Mouse (Mus musculus): ENCODE measurements at regions not wholly inside any gene's neighbourhood (a gene's known extent, or its start where the extent isn't known, plus 50 kb on each side); places are given as distances from the start of the nearest gene placed in this dataset.

GRCm38 (mm10) chr16:30778945-30779344, 179.4 kb downstream of the Fam43a start:
- no peak overlapping the region for H3K4me2 ChIP-seq (ENCODE audit: low read depth)
- no peaks in the 10 kb centered on the region for H3K36me3 ChIP-seq (ENCODE audit: control insufficient read depth, insufficient read depth, low read length)
- H3K27ac ChIP-seq (ENCODE audit: low read depth, low read length), result no peak overlapping the region
- ATAC-seq (ENCODE audit: insufficient read depth, low FRiP score, low TSS enrichment) (no peak), DNase-seq (ENCODE audit: low spot score) (no peak)
- H3K27me3 ChIP-seq (ENCODE audit: control insufficient read depth, insufficient read depth, low read length), result no peaks in the 10 kb centered on the region
- peaks cover 11% of the 10 kb centered on the region for H3K4me1 ChIP-seq (ENCODE audit: control insufficient read depth, insufficient read depth, low read length)
- H3K4me3 ChIP-seq (ENCODE audit: low read depth, low read length), result no peak overlapping the region
- H3K9me3 ChIP-seq (ENCODE audit: control insufficient read depth, low read length), result no peaks in the 10 kb centered on the region
- 81% methylated on average over 5 of the region's 5 CpGs for WGBS
- H3K9ac ChIP-seq (ENCODE audit: low read length), result no peak overlapping the region

DNA sequence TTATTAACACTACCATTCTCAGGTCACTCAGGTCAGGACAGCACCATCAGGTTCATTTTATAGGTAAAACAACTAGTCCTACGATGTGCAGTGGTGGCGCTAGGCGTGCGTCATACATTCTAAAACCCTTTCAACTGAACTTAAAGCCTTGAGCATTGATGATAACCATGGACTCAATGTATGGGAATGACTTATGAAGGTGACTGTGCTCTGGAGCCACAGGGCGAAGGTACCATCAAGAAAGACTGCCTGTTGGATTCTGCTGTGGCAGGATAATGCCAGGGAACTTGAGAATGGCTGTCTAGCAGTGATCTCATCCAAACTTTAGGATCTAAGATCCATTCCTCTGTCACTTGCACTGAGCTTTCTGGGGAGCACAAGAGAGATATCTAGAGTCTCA, 184.7 kb downstream of the Fam43a start:
- DNase-seq (ENCODE audit: low spot score) (no peak), ATAC-seq (ENCODE audit: insufficient read depth, low FRiP score, low TSS enrichment) (no peak)
- no peaks in the 10 kb centered on the region for H3K9me3 ChIP-seq (ENCODE audit: control insufficient read depth, low read length)
- no peak overlapping the region for H3K4me3 ChIP-seq (ENCODE audit: low read depth, low read length)
- no peaks in the 10 kb centered on the region for H3K4me1 ChIP-seq (ENCODE audit: control insufficient read depth, insufficient read depth, low read length)
- no peak overlapping the region for H3K4me2 ChIP-seq (ENCODE audit: low read depth)
- no peaks in the 10 kb centered on the region for H3K27me3 ChIP-seq (ENCODE audit: control insufficient read depth, insufficient read depth, low read length)
- no peak overlapping the region for H3K9ac ChIP-seq (ENCODE audit: low read length)
- no peaks in the 10 kb centered on the region for H3K36me3 ChIP-seq (ENCODE audit: control insufficient read depth, insufficient read depth, low read length)
- no peak overlapping the region for H3K27ac ChIP-seq (ENCODE audit: low read depth, low read length)
- WGBS, result 94% methylated on average over 5 of the region's 5 CpGs

GRCm38 (mm10) chr16:30784949-30785348, 185.4 kb downstream of the Fam43a start:
- no peak overlapping the region for H3K4me3 ChIP-seq (ENCODE audit: low read depth, low read length)
- no peaks in the 10 kb centered on the region for H3K36me3 ChIP-seq (ENCODE audit: control insufficient read depth, insufficient read depth, low read length)
- ATAC-seq (ENCODE audit: insufficient read depth, low FRiP score, low TSS enrichment), result no peak
- H3K4me1 ChIP-seq (ENCODE audit: control insufficient read depth, insufficient read depth, low read length), result no peaks in the 10 kb centered on the region
- no peak overlapping the region for H3K27ac ChIP-seq (ENCODE audit: low read depth, low read length)
- H3K4me2 ChIP-seq (ENCODE audit: low read depth), result no peak overlapping the region
- no peaks in the 10 kb centered on the region for H3K27me3 ChIP-seq (ENCODE audit: control insufficient read depth, insufficient read depth, low read length)
- 91% methylated on average over 1 of the region's 1 CpGs for WGBS
- H3K9me3 ChIP-seq (ENCODE audit: control insufficient read depth, low read length), result no peaks in the 10 kb centered on the region
- DNase-seq (ENCODE audit: low spot score), result no peak
- H3K9ac ChIP-seq (ENCODE audit: low read length), result no peak overlapping the region

GRCm38 (mm10) chr16:30786060-30786459, 186.5 kb downstream of the Fam43a start:
- DNase-seq (ENCODE audit: low spot score) (no peak), ATAC-seq (ENCODE audit: insufficient read depth, low FRiP score, low TSS enrichment) (no peak)
- H3K4me3 ChIP-seq (ENCODE audit: low read depth, low read length), result no peak overlapping the region

GRCm38 (mm10) chr16:30787351-30787750, 187.8 kb downstream of the Fam43a start:
- Histone ChIP-seq H3K4me2 (ENCODE audit: low read depth) (no peak overlapping the region), H3K27me3 (ENCODE audit: control insufficient read depth, insufficient read depth, low read length) (no peaks in the 10 kb centered on the region), H3K4me3 (ENCODE audit: low read depth, low read length) (no peak overlapping the region), H3K9me3 (ENCODE audit: control insufficient read depth, low read length) (no peaks in the 10 kb centered on the region), H3K27ac (ENCODE audit: low read depth, low read length) (no peak overlapping the region), H3K36me3 (ENCODE audit: control insufficient read depth, insufficient read depth, low read length) (no peaks in the 10 kb centered on the region), H3K9ac (ENCODE audit: low read length) (no peak overlapping the region), H3K4me1 (ENCODE audit: control insufficient read depth, insufficient read depth, low read length) (no peaks in the 10 kb centered on the region; the same call in 1 of the 2 replicates)
- 92% methylated on average over 1 of the region's 1 CpGs for WGBS
- no peak for ATAC-seq (ENCODE audit: insufficient read depth, low FRiP score, low TSS enrichment)
- DNase-seq (ENCODE audit: low spot score), result no peak

More at GRCm38 (mm10) chr16:30786060-30786459, 186.5 kb downstream of the Fam43a start:
- 92% methylated on average over 3 of the region's 3 CpGs for WGBS
- no peak overlapping the region for H3K4me2 ChIP-seq (ENCODE audit: low read depth)
- H3K9me3 ChIP-seq (ENCODE audit: control insufficient read depth, low read length), result no peaks in the 10 kb centered on the region
- no peak overlapping the region for H3K9ac ChIP-seq (ENCODE audit: low read length)
- H3K27ac ChIP-seq (ENCODE audit: low read depth, low read length), result no peak overlapping the region
- no peaks in the 10 kb centered on the region for H3K27me3 ChIP-seq (ENCODE audit: control insufficient read depth, insufficient read depth, low read length)
- H3K4me1 ChIP-seq (ENCODE audit: control insufficient read depth, insufficient read depth, low read length), result no peaks in the 10 kb centered on the region; the same call in 1 of the 2 replicates
- H3K36me3 ChIP-seq (ENCODE audit: control insufficient read depth, insufficient read depth, low read length), result no peaks in the 10 kb centered on the region

GRCm38 (mm10) chr16:30788321-30788781, 188.8 kb downstream of the Fam43a start:
- Histone ChIP-seq H3K27ac (ENCODE audit: low read depth, low read length) (no peak overlapping the region), H3K4me2 (ENCODE audit: low read depth) (no peak overlapping the region), H3K4me3 (ENCODE audit: low read depth, low read length) (no peak overlapping the region), H3K4me1 (ENCODE audit: control insufficient read depth, insufficient read depth, low read length) (no peaks in the 10 kb centered on the region; the same call in 1 of the 2 replicates), H3K36me3 (ENCODE audit: control insufficient read depth, insufficient read depth, low read length) (no peaks in the 10 kb centered on the region), H3K9ac (ENCODE audit: low read length) (no peak overlapping the region), H3K27me3 (ENCODE audit: control insufficient read depth, insufficient read depth, low read length) (no peaks in the 10 kb centered on the region), H3K9me3 (ENCODE audit: control insufficient read depth, low read length) (no peaks in the 10 kb centered on the region)
- WGBS, result 89% methylated on average over 11 of the region's 11 CpGs
- DNase-seq (ENCODE audit: low spot score), result no peak
- no peak for ATAC-seq (ENCODE audit: insufficient read depth, low FRiP score, low TSS enrichment)

DNA sequence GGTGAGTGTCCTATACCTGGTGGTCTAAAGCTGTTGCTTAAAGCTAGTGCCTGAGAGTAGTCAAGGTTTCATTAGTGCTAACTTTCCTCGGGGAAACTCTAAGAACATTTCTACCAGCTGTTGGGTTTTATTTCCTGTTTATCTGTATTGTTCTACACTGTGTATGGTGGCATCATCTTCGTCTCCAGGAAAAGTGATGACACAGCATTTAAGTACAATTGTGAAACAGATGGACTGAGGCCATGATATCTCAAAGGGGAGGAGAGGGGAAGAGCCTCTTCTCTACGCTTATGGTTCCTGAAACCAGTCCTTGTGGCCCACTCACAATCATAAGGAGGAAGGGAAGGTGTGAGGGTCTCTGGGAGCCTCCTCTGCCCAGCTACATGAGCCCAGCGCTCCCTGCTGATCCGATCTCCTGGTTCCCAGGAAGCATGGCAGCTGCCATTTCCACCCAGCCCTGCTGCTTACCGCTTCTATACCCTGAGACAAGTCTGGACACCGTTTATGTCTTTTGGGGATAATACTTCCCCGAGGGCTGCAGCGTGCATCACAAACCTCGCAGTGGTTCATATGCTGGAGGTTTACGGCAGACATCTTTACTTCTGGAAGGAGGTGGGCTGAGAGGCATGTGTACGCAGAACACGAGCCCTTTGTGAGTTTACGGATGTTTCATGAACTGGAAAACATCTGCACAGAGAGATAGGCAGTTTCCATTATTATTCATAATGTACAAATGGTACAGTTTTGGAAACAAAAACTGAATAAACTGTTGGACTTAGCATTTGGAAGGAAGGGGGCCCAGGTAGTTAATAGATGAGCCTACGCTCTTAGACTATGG, 189.6 kb downstream of the Fam43a start:
- WGBS, result 91% methylated on average over 15 of the region's 15 CpGs
- H3K27ac ChIP-seq (ENCODE audit: low read depth, low read length), result no peak overlapping the region
- no peak overlapping the region for H3K9ac ChIP-seq (ENCODE audit: low read length)
- DNase-seq (ENCODE audit: low spot score), result no peak
- no peak overlapping the region for H3K4me3 ChIP-seq (ENCODE audit: low read depth, low read length)
- H3K36me3 ChIP-seq (ENCODE audit: control insufficient read depth, insufficient read depth, low read length), result no peaks in the 10 kb centered on the region
- no peaks in the 10 kb centered on the region for H3K9me3 ChIP-seq (ENCODE audit: control insufficient read depth, low read length)
- no peak overlapping the region for H3K4me2 ChIP-seq (ENCODE audit: low read depth)
- no peak for ATAC-seq (ENCODE audit: insufficient read depth, low FRiP score, low TSS enrichment)
- no peaks in the 10 kb centered on the region; the same call in 1 of the 2 replicates for H3K4me1 ChIP-seq (ENCODE audit: control insufficient read depth, insufficient read depth, low read length)
- no peaks in the 10 kb centered on the region for H3K27me3 ChIP-seq (ENCODE audit: control insufficient read depth, insufficient read depth, low read length)

DNA sequence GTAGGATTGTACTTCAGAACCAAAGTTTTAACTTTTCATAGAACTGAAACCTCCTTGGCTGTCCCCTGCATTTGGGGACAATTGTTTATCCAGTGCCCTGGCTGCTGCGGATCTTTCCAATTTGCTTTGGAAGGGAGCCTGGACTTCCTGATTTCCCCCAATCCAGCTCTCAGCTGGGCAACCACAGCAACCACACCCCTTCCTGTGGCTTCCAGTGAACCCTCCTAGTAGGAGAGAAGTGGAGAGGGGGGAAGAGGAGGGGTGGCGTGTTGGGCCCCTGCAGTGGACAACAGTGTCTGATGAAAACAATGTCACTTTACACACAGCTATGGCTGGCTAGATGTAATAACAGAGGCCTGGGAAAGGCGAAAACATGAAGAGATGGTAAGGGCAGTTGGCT, 190.5 kb downstream of the Fam43a start:
- no peak overlapping the region for H3K27ac ChIP-seq (ENCODE audit: low read depth, low read length)
- ATAC-seq (ENCODE audit: insufficient read depth, low FRiP score, low TSS enrichment) (no peak), DNase-seq (ENCODE audit: low spot score) (no peak)
- H3K27me3 ChIP-seq (ENCODE audit: control insufficient read depth, insufficient read depth, low read length), result no peaks in the 10 kb centered on the region
- no peak overlapping the region for H3K4me3 ChIP-seq (ENCODE audit: low read depth, low read length)
- H3K4me2 ChIP-seq (ENCODE audit: low read depth), result no peak overlapping the region
- WGBS, result 50% methylated on average over 3 of the region's 3 CpGs
- H3K4me1 ChIP-seq (ENCODE audit: control insufficient read depth, insufficient read depth, low read length), result no peaks in the 10 kb centered on the region; the same call in 1 of the 2 replicates
- no peaks in the 10 kb centered on the region for H3K9me3 ChIP-seq (ENCODE audit: control insufficient read depth, low read length)
- H3K9ac ChIP-seq (ENCODE audit: low read length), result no peak overlapping the region
- H3K36me3 ChIP-seq (ENCODE audit: control insufficient read depth, insufficient read depth, low read length), result no peaks in the 10 kb centered on the region

DNA sequence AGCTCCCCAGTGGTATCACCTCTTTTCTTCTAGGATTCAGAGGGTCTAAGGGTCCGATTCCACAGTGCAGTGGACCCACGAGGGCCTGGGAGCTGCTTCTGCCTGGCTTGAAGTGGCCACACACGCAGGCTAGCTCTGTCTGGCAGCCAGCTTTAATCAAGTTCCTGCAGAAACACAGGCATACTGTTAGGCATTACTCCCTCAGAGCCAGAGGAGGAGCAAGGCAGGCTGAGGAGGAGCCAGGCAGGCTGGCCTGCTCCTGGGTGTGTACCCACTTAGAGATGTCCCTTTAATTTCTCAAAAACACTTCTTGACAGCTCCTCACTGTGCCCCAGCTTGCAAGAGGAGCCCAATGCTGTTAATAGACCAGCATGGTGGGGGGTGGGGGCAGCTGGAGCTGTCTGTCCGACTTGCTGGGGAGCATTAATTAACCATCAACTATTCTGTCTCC, 191.1 kb downstream of the Fam43a start:
- ATAC-seq (ENCODE audit: insufficient read depth, low FRiP score, low TSS enrichment) (no peak), DNase-seq (ENCODE audit: low spot score) (no peak)
- H3K36me3 ChIP-seq (ENCODE audit: control insufficient read depth, insufficient read depth, low read length), result no peaks in the 10 kb centered on the region
- no peak overlapping the region for H3K9ac ChIP-seq (ENCODE audit: low read length)
- H3K27ac ChIP-seq (ENCODE audit: low read depth, low read length), result no peak overlapping the region
- H3K27me3 ChIP-seq (ENCODE audit: control insufficient read depth, insufficient read depth, low read length), result no peaks in the 10 kb centered on the region
- H3K4me3 ChIP-seq (ENCODE audit: low read depth, low read length), result no peak overlapping the region
- 27% methylated on average over 4 of the region's 4 CpGs for WGBS
- H3K4me1 ChIP-seq (ENCODE audit: control insufficient read depth, insufficient read depth, low read length), result no peaks in the 10 kb centered on the region; the same call in 1 of the 2 replicates
- no peak overlapping the region for H3K4me2 ChIP-seq (ENCODE audit: low read depth)
- no peaks in the 10 kb centered on the region for H3K9me3 ChIP-seq (ENCODE audit: control insufficient read depth, low read length)

All from neural tube, embryonic 11.5 days (tissue).